Mouse (Mus musculus) liver, adult 2 months (tissue): Measurements from ENCODE around the gene Trp73.

Experiments
- CTCF ChIP-seq: fragments of 200-500 bp; IDR thresholded peaks from 2 replicates; pipeline ENCODE4 v1.5.1; 2011; ENCODE audit warnings: low read depth, low read length, control low read depth
- POLR2A ChIP-seq: fragments of 200-500 bp; IDR thresholded peaks from 2 replicates; pipeline ENCODE4 v1.6.1; 2011; ENCODE audit warnings: low read length, control low read depth; ENCODE audit not compliant: insufficient read depth; ENCODE audit errors: extremely low read depth

DNA sequence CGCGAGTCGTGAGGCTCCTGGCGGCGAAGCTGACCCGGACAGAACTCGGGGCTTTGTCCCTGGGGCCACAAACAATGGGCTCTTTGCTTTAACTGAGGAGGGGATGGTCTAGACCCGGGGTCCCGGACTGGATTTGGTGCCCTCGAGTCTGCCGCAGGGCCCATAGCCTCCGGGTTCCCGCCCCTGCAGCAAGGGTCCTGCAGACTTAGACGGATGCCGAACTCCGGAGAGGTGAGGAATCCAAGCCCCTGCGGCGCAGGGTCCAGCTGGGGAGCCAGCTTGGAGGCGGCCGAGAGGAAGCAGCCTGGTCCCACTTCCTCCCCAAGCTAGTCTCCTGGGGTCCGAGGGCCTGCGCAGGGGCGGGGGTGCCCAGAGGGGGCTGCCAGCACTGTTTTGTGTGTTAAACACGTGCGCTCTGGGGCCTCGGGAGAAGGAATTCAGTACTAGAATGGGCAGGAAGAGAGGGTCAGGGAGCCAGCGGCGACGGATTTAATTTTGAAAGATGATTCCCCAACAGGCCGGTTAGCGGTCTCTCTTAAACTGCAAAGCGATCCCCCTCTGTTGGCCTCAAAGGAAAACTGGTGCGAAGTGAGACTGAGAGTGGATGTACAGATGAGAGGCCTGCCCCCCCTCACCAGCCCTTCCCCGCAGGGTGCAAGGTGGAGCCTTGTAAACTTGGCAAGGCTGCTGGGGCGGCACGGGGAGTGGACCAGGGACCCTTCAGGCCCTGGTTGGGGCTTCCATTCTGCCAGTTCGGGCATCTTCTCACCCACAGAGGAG is 31.3 kb upstream of the Trp73 start:
- TF ChIP-seq POLR2A (no peak), CTCF (no peak)
